Mouse (Mus musculus) heart, adult 9 months (tissue): Measurements from ENCODE around the gene AC124108.1.
A peak's percentile ranks its signal among the peaks of the same experiment; 100 is the strongest.
"Not testable (repeated sequence)": the region's sequence is repeated elsewhere in the genome, so short reads cannot be mapped to it uniquely, and the experiment has no call there.

Source experiments
- DNase-seq, 2 experiments: peaks; one replicate each; pipeline ENCODE4 v3.0.0; 2022; ENCODE audit warnings: low spot score in 2 of 2

AC124108.1 gene

GRCm38 (mm10) chr1:132191093-132191785, at the start of gene AC124108.1, which contains the start of gene Lemd1:
Gene AC124108.1, plus strand, starts transcription at chr1:132191457.
Gene Lemd1, plus strand, starts transcription at chr1:132191431.
- no peak for DNase-seq

GRCm38 (mm10) chr1:132141753-132142152, 49.5 kb upstream of the AC124108.1 start:
- no peak for DNase-seq

GRCm38 (mm10) chr1:132143079-132143478, 48.2 kb upstream of the AC124108.1 start:
- DNase-seq, result no peak

- no peak for DNase-seq
These were observed 47.5 kb upstream of the AC124108.1 start for GRCm38 (mm10) chr1:132143730-132144129.

- DNase-seq, result no peak
These were observed 47.0 kb upstream of the AC124108.1 start for GRCm38 (mm10) chr1:132144223-132144622.

- DNase-seq, result no peak
These were observed 46.4 kb upstream of the AC124108.1 start for GRCm38 (mm10) chr1:132144837-132145236.

GRCm38 (mm10) chr1:132145973-132146685, 45.1 kb upstream of the AC124108.1 start:
- no peak for DNase-seq

- no peak for DNase-seq
These were observed 41.8 kb upstream of the AC124108.1 start for GRCm38 (mm10) chr1:132149410-132149809.

- no peak for DNase-seq
These were observed 41.1 kb upstream of the AC124108.1 start for GRCm38 (mm10) chr1:132150171-132150570.

GRCm38 (mm10) chr1:132150817-132151601, 40.2 kb upstream of the AC124108.1 start:
- DNase-seq, result no peak

GRCm38 (mm10) chr1:132151908-132152307, 39.3 kb upstream of the AC124108.1 start:
- DNase-seq, result no peak

GRCm38 (mm10) chr1:132153086-132153690, 38.1 kb upstream of the AC124108.1 start:
- DNase-seq, result no peak

GRCm38 (mm10) chr1:132153691-132154090, 37.6 kb upstream of the AC124108.1 start:
- DNase-seq, result no peak

- peak; percentile 69 to 81 for DNase-seq
These were observed 35.5 kb upstream of the AC124108.1 start for GRCm38 (mm10) chr1:132155737-132156136.

- DNase-seq, result peak in 1 of 2 experiments; percentile 76
These were observed 34.1 kb upstream of the AC124108.1 start for GRCm38 (mm10) chr1:132157016-132157781.

GRCm38 (mm10) chr1:132157808-132158207, 33.4 kb upstream of the AC124108.1 start:
- no peak for DNase-seq

GRCm38 (mm10) chr1:132158741-132159140, 32.5 kb upstream of the AC124108.1 start:
- peak in 1 of 2 experiments; percentile 44 for DNase-seq

GRCm38 (mm10) chr1:132159681-132160080, 31.6 kb upstream of the AC124108.1 start:
- no peak for DNase-seq

GRCm38 (mm10) chr1:132161211-132161880, 29.9 kb upstream of the AC124108.1 start:
- DNase-seq, result no peak

GRCm38 (mm10) chr1:132162618-132163017, 28.6 kb upstream of the AC124108.1 start:
- DNase-seq, result not testable (repeated sequence)
